Mouse (Mus musculus): ENCODE data around the gene Edem1. TPM values are rescaled to one million over a fixed set of nuclear protein-coding genes. Genes with fewer than 3 reads are reported as not detected.
A peak's percentile ranks its signal among the peaks of the same experiment; 100 is the strongest.

The Edem1 gene
- polyA plus RNA-seq, 1 experiment from 2014 or later, result 27.9 TPM

- Histone ChIP-seq H3K9me3 (ENCODE audit: control insufficient read depth, low read length) (no peaks in the 10 kb centered on the region), H3K4me2 (ENCODE audit: low read depth, low read length) (no peak overlapping the region), H3K27ac (replicated peaks; ENCODE audit: low read depth, low read length) (no peak overlapping the region), H3K9ac (ENCODE audit: low read depth, low read length) (no peak overlapping the region), H3K27me3 (replicated peaks; ENCODE audit: control insufficient read depth, insufficient read depth, low read length) (no peaks in the 10 kb centered on the region), H3K36me3 (ENCODE audit: control insufficient read depth, insufficient read depth, low read length) (peaks cover 26% of the 10 kb centered on the region; the same call in 1 of the 2 replicates), H3K4me3 (ENCODE audit: low read depth, low read length) (no peak overlapping the region), H3K4me1 (ENCODE audit: control insufficient read depth, insufficient read depth, low read length) (no peaks in the 10 kb centered on the region)
- DNase-seq (ENCODE audit: low spot score) (no peak), ATAC-seq (ENCODE audit: low read depth) (no peak)
- whole genome bisulfite sequencing, result 72% methylated on average over 16 of the region's 16 CpGs
Measured at GRCm38 (mm10) chr6:108835765-108836691, 7.6 kb downstream of the Edem1 start.

- Histone ChIP-seq H3K4me2 (ENCODE audit: low read depth, low read length) (no peak overlapping the region), H3K9ac (ENCODE audit: low read depth, low read length) (no peak overlapping the region), H3K36me3 (ENCODE audit: control insufficient read depth, insufficient read depth, low read length) (peaks cover 30% of the 10 kb centered on the region), H3K27ac (replicated peaks; ENCODE audit: low read depth, low read length) (no peak overlapping the region), H3K27me3 (replicated peaks; ENCODE audit: control insufficient read depth, insufficient read depth, low read length) (no peaks in the 10 kb centered on the region), H3K4me3 (ENCODE audit: low read depth, low read length) (no peak overlapping the region), H3K4me1 (ENCODE audit: control insufficient read depth, insufficient read depth, low read length) (no peaks in the 10 kb centered on the region), H3K9me3 (ENCODE audit: control insufficient read depth, low read length) (no peaks in the 10 kb centered on the region)
- WGBS, result 92% methylated on average over 4 of the region's 4 CpGs
- DNase-seq (ENCODE audit: low spot score) (no peak), ATAC-seq (ENCODE audit: low read depth) (no peak)
Measured at GRCm38 (mm10) chr6:108837081-108837480, 8.6 kb downstream of the Edem1 start.

GRCm38 (mm10) chr6:108837958-108838357 lies 9.5 kb downstream of the Edem1 start:
- Histone ChIP-seq H3K9me3 (ENCODE audit: control insufficient read depth, low read length) (no peaks in the 10 kb centered on the region), H3K27me3 (replicated peaks; ENCODE audit: control insufficient read depth, insufficient read depth, low read length) (no peaks in the 10 kb centered on the region), H3K4me3 (ENCODE audit: low read depth, low read length) (no peak overlapping the region), H3K9ac (ENCODE audit: low read depth, low read length) (no peak overlapping the region), H3K4me2 (ENCODE audit: low read depth, low read length) (no peak overlapping the region), H3K4me1 (ENCODE audit: control insufficient read depth, insufficient read depth, low read length) (no peaks in the 10 kb centered on the region), H3K27ac (replicated peaks; ENCODE audit: low read depth, low read length) (no peak overlapping the region), H3K36me3 (ENCODE audit: control insufficient read depth, insufficient read depth, low read length) (peaks cover 36% of the 10 kb centered on the region)
- no peak for DNase-seq (ENCODE audit: low spot score)
- 90% methylated on average over 4 of the region's 4 CpGs for WGBS
- ATAC-seq (ENCODE audit: low read depth), result no peak

- Histone ChIP-seq H3K4me1 (ENCODE audit: control insufficient read depth, insufficient read depth, low read length) (no peaks in the 10 kb centered on the region), H3K4me2 (ENCODE audit: low read depth, low read length) (no peak overlapping the region), H3K27ac (replicated peaks; ENCODE audit: low read depth, low read length) (no peak overlapping the region), H3K27me3 (replicated peaks; ENCODE audit: control insufficient read depth, insufficient read depth, low read length) (no peaks in the 10 kb centered on the region), H3K9me3 (ENCODE audit: control insufficient read depth, low read length) (no peaks in the 10 kb centered on the region), H3K4me3 (ENCODE audit: low read depth, low read length) (no peak overlapping the region), H3K36me3 (ENCODE audit: control insufficient read depth, insufficient read depth, low read length) (peaks cover 44% of the 10 kb centered on the region), H3K9ac (ENCODE audit: low read depth, low read length) (no peak overlapping the region)
- no peak for DNase-seq (ENCODE audit: low spot score)
- WGBS, result 84% methylated on average over 4 of the region's 4 CpGs
- ATAC-seq (ENCODE audit: low read depth), result no peak
Measured at GRCm38 (mm10) chr6:108839432-108839831, 11.0 kb downstream of the Edem1 start.

GRCm38 (mm10) chr6:108840861-108841640 lies 12.6 kb downstream of the Edem1 start:
- Histone ChIP-seq H3K4me2 (ENCODE audit: low read depth, low read length) (no peak overlapping the region), H3K27me3 (replicated peaks; ENCODE audit: control insufficient read depth, insufficient read depth, low read length) (no peaks in the 10 kb centered on the region), H3K9ac (ENCODE audit: low read depth, low read length) (no peak overlapping the region), H3K27ac (replicated peaks; ENCODE audit: low read depth, low read length) (no peak overlapping the region), H3K4me3 (ENCODE audit: low read depth, low read length) (no peak overlapping the region), H3K36me3 (ENCODE audit: control insufficient read depth, insufficient read depth, low read length) (peaks cover 55% of the 10 kb centered on the region), H3K4me1 (ENCODE audit: control insufficient read depth, insufficient read depth, low read length) (no peaks in the 10 kb centered on the region), H3K9me3 (ENCODE audit: control insufficient read depth, low read length) (no peaks in the 10 kb centered on the region)
- ATAC-seq (ENCODE audit: low read depth) (no peak), DNase-seq (ENCODE audit: low spot score) (no peak)
- 94% methylated on average over 8 of the region's 8 CpGs for WGBS

- Histone ChIP-seq H3K27ac (replicated peaks; ENCODE audit: low read depth, low read length) (no peak overlapping the region), H3K36me3 (ENCODE audit: control insufficient read depth, insufficient read depth, low read length) (peaks cover 59% of the 10 kb centered on the region), H3K4me1 (ENCODE audit: control insufficient read depth, insufficient read depth, low read length) (no peaks in the 10 kb centered on the region), H3K9ac (ENCODE audit: low read depth, low read length) (no peak overlapping the region), H3K4me2 (ENCODE audit: low read depth, low read length) (no peak overlapping the region), H3K27me3 (replicated peaks; ENCODE audit: control insufficient read depth, insufficient read depth, low read length) (no peaks in the 10 kb centered on the region), H3K4me3 (ENCODE audit: low read depth, low read length) (no peak overlapping the region), H3K9me3 (ENCODE audit: control insufficient read depth, low read length) (no peaks in the 10 kb centered on the region)
- peak; percentile 18; the same call in 1 of the 2 replicates for ATAC-seq (ENCODE audit: low read depth)
- 54% methylated on average over 1 of the region's 1 CpGs for WGBS
- peak; percentile 43 for DNase-seq (ENCODE audit: low spot score)
Measured at GRCm38 (mm10) chr6:108843664-108844063, 15.2 kb downstream of the Edem1 start.

- Histone ChIP-seq H3K27ac (replicated peaks; ENCODE audit: low read depth, low read length) (no peak overlapping the region), H3K9ac (ENCODE audit: low read depth, low read length) (no peak overlapping the region), H3K4me2 (ENCODE audit: low read depth, low read length) (no peak overlapping the region), H3K4me1 (ENCODE audit: control insufficient read depth, insufficient read depth, low read length) (no peaks in the 10 kb centered on the region), H3K4me3 (ENCODE audit: low read depth, low read length) (no peak overlapping the region), H3K9me3 (ENCODE audit: control insufficient read depth, low read length) (no peaks in the 10 kb centered on the region), H3K36me3 (ENCODE audit: control insufficient read depth, insufficient read depth, low read length) (peaks cover 63% of the 10 kb centered on the region), H3K27me3 (replicated peaks; ENCODE audit: control insufficient read depth, insufficient read depth, low read length) (no peaks in the 10 kb centered on the region)
- ATAC-seq (ENCODE audit: low read depth), result no peak
- WGBS, result 76% methylated on average over 3 of the region's 3 CpGs
- DNase-seq (ENCODE audit: low spot score), result no peak
Measured at GRCm38 (mm10) chr6:108844093-108844492, 15.7 kb downstream of the Edem1 start.

GRCm38 (mm10) chr6:108844771-108845170 lies 16.3 kb downstream of the Edem1 start:
- Histone ChIP-seq H3K27ac (replicated peaks; ENCODE audit: low read depth, low read length) (no peak overlapping the region), H3K27me3 (replicated peaks; ENCODE audit: control insufficient read depth, insufficient read depth, low read length) (no peaks in the 10 kb centered on the region), H3K4me1 (ENCODE audit: control insufficient read depth, insufficient read depth, low read length) (no peaks in the 10 kb centered on the region), H3K36me3 (ENCODE audit: control insufficient read depth, insufficient read depth, low read length) (peaks cover 63% of the 10 kb centered on the region), H3K4me2 (ENCODE audit: low read depth, low read length) (no peak overlapping the region), H3K9me3 (ENCODE audit: control insufficient read depth, low read length) (no peaks in the 10 kb centered on the region), H3K9ac (ENCODE audit: low read depth, low read length) (no peak overlapping the region), H3K4me3 (ENCODE audit: low read depth, low read length) (no peak overlapping the region)
- DNase-seq (ENCODE audit: low spot score) (no peak), ATAC-seq (ENCODE audit: low read depth) (no peak)
- 88% methylated on average over 7 of the region's 7 CpGs for WGBS
